ENCODE assay signal across 20 mouse cellular contexts in genomic region chr5:115062566-115062965, GRCm38 (mm10). TPM values are rescaled to one million over a fixed set of nuclear protein-coding genes. Genes with fewer than 3 reads are reported as not detected.
A peak's percentile ranks its signal among the peaks of the same experiment; 100 is the strongest.
DNase-seq lines count a peak whose midpoint lies in the region; ATAC-seq and TF ChIP-seq lines count a peak whose summit lies in the region.
"Had no signal": no experiment of that assay in that cellular context is flagged by ENCODE, and none has a peak within 500 bp of the region (broad histone marks: within the 10 kb centered on the region; RNA-seq: fewer than 3 reads in every experiment).

No protein-coding gene starts in this region.

- peak; percentile 71 to 77 for TF ChIP-seq EP300 in MEL (IDR thresholded peaks at IDR 0.05; ENCODE audit: low read depth in 1 of 2, low read length in 2 of 2)

- H3K4me3 ChIP-seq in megakaryocyte, embryonic 14.5 days (replicated peaks): peak overlapping the region; percentile 6
- no peak overlapping the region for H3K4me3 ChIP-seq in MEL (ENCODE audit: control insufficient read depth in 1 of 2, insufficient read depth in 1 of 2, low read depth in 2 of 2, low read length in 2 of 2)
- H3K4me3 ChIP-seq: embryonic facial prominence, embryonic 12.5 days; forebrain, embryonic 15.5 days; heart, embryonic 13.5 days; hindbrain, embryonic 15.5 days had no signal

- peak; percentile 63 for DNase-seq in adrenal gland, adult 2 months
- DNase-seq in adrenal gland, postnatal 4 days (ENCODE audit: low spot score in 2 of 2): no peak
- DNase-seq in MEL (ENCODE audit: low read depth, low spot score): peak; percentile 76
- no peak for DNase-seq in cerebellum, postnatal 25 days
- DNase-seq in layer of hippocampus, postnatal 14 days (ENCODE audit: low spot score in 2 of 2): no peak
- no peak for DNase-seq in thymus, postnatal 4 days
- DNase-seq: B cell, adult 2 months; cerebellum, adult 2 months; cerebellum, postnatal 10 days; gastrocnemius, postnatal 36 days; heart, adult 11 months; heart, postnatal 36 days had no signal

- peaks cover 34% of the 10 kb centered on the region for H3K79me2 ChIP-seq in MEL (ENCODE audit: control insufficient read depth, insufficient read depth, low read length, poor library complexity)

- peak overlapping the region; percentile 40 for H3K27ac ChIP-seq in MEL (ENCODE audit: control insufficient read depth, low read depth, low read length)
- H3K27ac ChIP-seq: embryonic facial prominence, embryonic 12.5 days; forebrain, embryonic 15.5 days; heart, embryonic 13.5 days; hindbrain, embryonic 15.5 days had no signal

- H3K9ac ChIP-seq in MEL (ENCODE audit: control insufficient read depth, low read depth, low read length, poor library complexity, severe bottlenecking): no peak overlapping the region
- H3K9ac ChIP-seq: embryonic facial prominence, embryonic 12.5 days; forebrain, embryonic 15.5 days; heart, embryonic 13.5 days; hindbrain, embryonic 15.5 days had no signal

- no peaks in the 10 kb centered on the region for H3K9me3 ChIP-seq in megakaryocyte, embryonic 14.5 days
- no peaks in the 10 kb centered on the region for H3K9me3 ChIP-seq in MEL (replicated peaks; ENCODE audit: insufficient read depth, low read length)
- H3K9me3 ChIP-seq: embryonic facial prominence, embryonic 12.5 days; forebrain, embryonic 15.5 days; heart, embryonic 13.5 days; hindbrain, embryonic 15.5 days had no signal

- TF ChIP-seq POLR2A in MEL (IDR thresholded peaks at IDR 0.05; ENCODE audit: control insufficient read depth in 1 of 2, insufficient read depth in 1 of 2, low read depth in 1 of 2, low read length in 2 of 2, poor library complexity in 1 of 2): no peak

- H3K27me3 ChIP-seq in megakaryocyte, embryonic 14.5 days (replicated peaks): no peaks in the 10 kb centered on the region
- H3K27me3 ChIP-seq in MEL (ENCODE audit: control insufficient read depth in 1 of 2, insufficient read depth in 2 of 2, low read length in 2 of 2): no peaks in the 10 kb centered on the region
- H3K27me3 ChIP-seq: embryonic facial prominence, embryonic 12.5 days; forebrain, embryonic 15.5 days; heart, embryonic 13.5 days; hindbrain, embryonic 15.5 days had no signal

- H3K36me3 ChIP-seq in megakaryocyte, embryonic 14.5 days (replicated peaks; ENCODE audit: low read length): peaks cover 59% of the 10 kb centered on the region
- peaks cover 0 to 62% of the 10 kb centered on the region in 2 experiments; a peak in 2 of 4 replicates for H3K36me3 ChIP-seq in MEL (ENCODE audit: control insufficient read depth in 1 of 2, insufficient read depth in 2 of 2, low read length in 2 of 2)

- peaks cover 95% of the 10 kb centered on the region for H3K4me1 ChIP-seq in megakaryocyte, embryonic 14.5 days
- peaks cover 35 to 56% of the 10 kb centered on the region in 2 experiments for H3K4me1 ChIP-seq in MEL (ENCODE audit: control insufficient read depth in 1 of 2, insufficient read depth in 2 of 2, low read length in 2 of 2)
- H3K4me1 ChIP-seq: embryonic facial prominence, embryonic 12.5 days; forebrain, embryonic 15.5 days; hindbrain, embryonic 15.5 days had no signal

- ATAC-seq in megakaryocyte, adult 5-6 weeks (ENCODE audit: poor library complexity, severe bottlenecking): no peak
- ATAC-seq: forebrain, embryonic 15.5 days; intestine, embryonic 16.5 days had no signal

- no peak for TF ChIP-seq CTCF in MEL (IDR thresholded peaks at IDR 0.05 in 2 of 3, conservative IDR thresholded peaks at IDR 0.05 in 1 of 3; ENCODE audit: control insufficient read depth in 1 of 3, insufficient read depth in 1 of 3, low read depth in 2 of 3, low read length in 3 of 3, poor library complexity in 1 of 3, severe bottlenecking in 1 of 3)

- no peak for TF ChIP-seq RAD21 in MEL (IDR thresholded peaks at IDR 0.05; ENCODE audit: low read depth, low read length)

TF ChIP-seq in MEL, 35 proteins besides CTCF, POLR2A, EP300 and RAD21:
- TF ChIP-seq MAFK (IDR thresholded peaks at IDR 0.05; ENCODE audit: borderline replicate concordance, low read depth, low read length) (no peak), SIN3A (IDR thresholded peaks at IDR 0.05; ENCODE audit: low read length) (peak; percentile 38; the same call in 1 of the 2 replicates), GATA1 (IDR thresholded peaks at IDR 0.05; ENCODE audit: low read depth, low read length) (peak; percentile 50; the same call in 1 of the 2 replicates), ETS1 (IDR thresholded peaks at IDR 0.05; ENCODE audit: low read depth, low read length) (0 out of 2 replicates have a peak, but pooled peaks have one; percentile 47), MYC (IDR thresholded peaks at IDR 0.05; ENCODE audit: low read depth, low read length) (no peak), TAL1 (IDR thresholded peaks at IDR 0.05; ENCODE audit: low read length) (peak; percentile 78)

RNA-seq across cellular contexts. Expression of gene Gm10401, which starts 35.5 kb away (rescaled TPM):
- not detected for total RNA-seq in adrenal gland, adult 2 months (2021)
- not detected in 2 replicates for polyA plus RNA-seq in adrenal gland, adult 2 months (2012; rRNA removed)
- under 1 TPM in 1 of 2 experiments, not detected in 1; 0.73 TPM for total RNA-seq in adrenal gland, postnatal 4 days (2021)
- not detected in 2 replicates for polyA plus RNA-seq in megakaryocyte, embryonic 14.5 days (2012; ENCODE audit: insufficient read depth, low replicate concordance)
- total RNA-seq in megakaryocyte, adult 5-6 weeks (2015): not detected in 2 replicates
- total RNA-seq in megakaryocyte, adult 5-6 weeks (2017): not detected in 2 replicates
- total RNA-seq in MEL (2012; rRNA removed): 3.5 and 4.6 TPM in 2 replicates
- polyA plus RNA-seq in MEL (2012; ENCODE audit: insufficient read depth in 1 of 2, insufficient read length in 2 of 2, low read depth in 1 of 2, low replicate concordance in 2 of 2, missing spikeins in 1 of 2): under 1 TPM in 1 of 2 experiments, not detected in 1; 0.56 TPM
- not detected for total RNA-seq in layer of hippocampus, postnatal 14 days (2021)
- total RNA-seq: gastrocnemius, adult 8-10 months; gastrocnemius, postnatal 36 days; heart, postnatal 36 days had no signal
- polyA plus RNA-seq: cerebellum, adult 2 months had no signal

RNA-seq across cellular contexts. Expression of gene Sppl3, which starts 51.6 kb away (rescaled TPM):
- total RNA-seq in adrenal gland, adult 2 months (2021): 10 to 100 TPM; 42.3 to 49.4 TPM
- polyA plus RNA-seq in adrenal gland, adult 2 months (2012; rRNA removed): 66.2 and 68.2 TPM in 2 replicates
- total RNA-seq in adrenal gland, postnatal 4 days (2021): 10 to 100 TPM; 91.7 to 92.3 TPM
- polyA plus RNA-seq in megakaryocyte, embryonic 14.5 days (2012; ENCODE audit: insufficient read depth, low replicate concordance): 8.1 and 18.2 TPM in 2 replicates
- 33.1 and 33.6 TPM in 2 replicates for total RNA-seq in megakaryocyte, adult 5-6 weeks (2015)
- total RNA-seq in megakaryocyte, adult 5-6 weeks (2017): 22.8 and 24.6 TPM in 2 replicates
- 25.8 and 29.5 TPM in 2 replicates for total RNA-seq in MEL (2012; rRNA removed)
- 10 to 100 TPM in 1 of 2 experiments, not detected in 1; 50.9 TPM for polyA plus RNA-seq in MEL (2012; ENCODE audit: insufficient read depth in 1 of 2, insufficient read length in 2 of 2, low read depth in 1 of 2, low replicate concordance in 2 of 2, missing spikeins in 1 of 2)
- 10 to 100 TPM; 89.6 to 90.5 TPM for total RNA-seq in layer of hippocampus, postnatal 14 days (2021)

RNA-seq across cellular contexts. Expression of gene Acads, which starts 56.6 kb away (rescaled TPM):
- total RNA-seq in adrenal gland, adult 2 months (2021): 100 to 1,000 TPM; 181 to 208 TPM
- 279 and 310 TPM in 2 replicates for polyA plus RNA-seq in adrenal gland, adult 2 months (2012; rRNA removed)
- total RNA-seq in adrenal gland, postnatal 4 days (2021): 100 to 1,000 TPM; 166 to 191 TPM
- 34.8 and 43.5 TPM in 2 replicates for polyA plus RNA-seq in megakaryocyte, embryonic 14.5 days (2012; ENCODE audit: insufficient read depth, low replicate concordance)
- total RNA-seq in megakaryocyte, adult 5-6 weeks (2015): 13.5 and 15.2 TPM in 2 replicates
- total RNA-seq in megakaryocyte, adult 5-6 weeks (2017): 13.0 and 17.4 TPM in 2 replicates
- total RNA-seq in MEL (2012; rRNA removed): 31.9 and 35.0 TPM in 2 replicates
- polyA plus RNA-seq in MEL (2012; ENCODE audit: insufficient read depth in 1 of 2, insufficient read length in 2 of 2, low read depth in 1 of 2, low replicate concordance in 2 of 2, missing spikeins in 1 of 2): 10 to 100 TPM in 1 of 2 experiments, not detected in 1; 56.5 TPM
- 1 to 10 TPM; 8.5 to 9.9 TPM for total RNA-seq in layer of hippocampus, postnatal 14 days (2021)

Comparison
In these comparisons a context has a peak if more than half of its experiments do, and no peak if none do; other contexts are left out.
1. DNase-seq: peak in adrenal gland, adult 2 months (single experiment) and MEL (single experiment); none in adrenal gland, postnatal 4 days (0 of 2), cerebellum, postnatal 25 days (0 of 2), layer of hippocampus, postnatal 14 days (0 of 2) and thymus, postnatal 4 days (single experiment).